Mouse (Mus musculus) right cerebral cortex, postnatal 14 days (tissue): ENCODE results near the gene Kat8.
"Not testable (repeated sequence)": the region's sequence is repeated elsewhere in the genome, so short reads cannot be mapped to it uniquely, and the experiment has no call there.

ENCODE experiments used
- DNase-seq: peaks from one replicate; pipeline ENCODE4 v3.0.0; 2022

Kat8 gene

DNA sequence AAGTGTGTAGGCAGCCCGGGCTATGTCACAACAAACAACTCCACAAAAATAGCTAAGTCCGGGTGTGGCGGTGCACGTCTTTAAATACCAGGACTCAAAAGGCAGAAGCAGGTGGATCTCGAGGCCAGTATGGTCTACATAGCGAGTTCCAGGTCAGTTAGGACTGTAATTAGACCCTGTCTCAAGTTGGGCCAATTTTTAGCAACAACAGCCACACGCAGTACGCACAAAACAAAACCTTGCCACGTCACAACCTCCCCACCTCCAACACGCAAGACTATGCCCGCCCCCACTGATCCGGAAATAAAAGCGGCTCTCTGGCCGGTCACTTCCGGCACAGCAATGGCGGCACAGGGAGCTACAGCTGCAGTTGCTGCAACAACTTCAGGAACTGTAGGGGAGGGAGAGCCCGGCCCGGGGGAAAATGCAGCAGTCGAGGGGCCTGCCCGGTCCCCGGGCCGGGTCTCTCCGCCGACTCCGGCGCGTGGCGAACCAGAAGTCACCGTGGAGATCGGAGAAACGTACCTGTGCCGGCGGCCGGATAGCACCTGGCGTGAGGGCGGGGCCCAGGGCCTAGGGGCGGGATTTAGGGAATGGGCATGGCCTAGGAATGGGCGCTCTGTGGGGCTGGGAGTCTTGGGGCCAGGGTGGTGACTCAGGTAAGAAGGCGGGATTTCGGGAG, at the start of gene Kat8:
Kat8 (plus strand) TSS at position 327 of the 682 bp plus-strand sequence.
- peak; percentile 84 for DNase-seq

GRCm38 (mm10) chr7:127866434-127866833, 45.9 kb upstream of the Kat8 start:
- DNase-seq: no peak

DNA sequence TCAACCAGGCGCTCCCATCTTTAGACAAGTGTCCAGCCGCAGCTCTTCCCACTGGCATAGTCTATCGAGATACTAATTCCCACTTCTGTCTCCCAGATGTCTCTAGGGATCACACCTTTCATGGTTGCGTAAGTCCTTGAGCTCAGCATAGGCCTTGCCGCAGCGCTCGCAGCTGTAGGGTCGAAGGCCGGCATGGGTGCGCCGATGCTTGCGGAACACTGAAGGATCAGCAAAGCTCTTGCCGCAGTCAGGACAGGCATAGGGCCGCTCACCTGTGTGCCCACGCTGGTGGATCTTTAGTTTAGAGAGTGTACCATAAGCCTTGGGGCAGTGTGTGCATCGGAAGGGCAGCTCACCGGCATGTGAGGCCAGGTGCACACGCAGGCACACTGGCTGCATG, 44.7 kb upstream of the Kat8 start:
- no peak for DNase-seq

DNA sequence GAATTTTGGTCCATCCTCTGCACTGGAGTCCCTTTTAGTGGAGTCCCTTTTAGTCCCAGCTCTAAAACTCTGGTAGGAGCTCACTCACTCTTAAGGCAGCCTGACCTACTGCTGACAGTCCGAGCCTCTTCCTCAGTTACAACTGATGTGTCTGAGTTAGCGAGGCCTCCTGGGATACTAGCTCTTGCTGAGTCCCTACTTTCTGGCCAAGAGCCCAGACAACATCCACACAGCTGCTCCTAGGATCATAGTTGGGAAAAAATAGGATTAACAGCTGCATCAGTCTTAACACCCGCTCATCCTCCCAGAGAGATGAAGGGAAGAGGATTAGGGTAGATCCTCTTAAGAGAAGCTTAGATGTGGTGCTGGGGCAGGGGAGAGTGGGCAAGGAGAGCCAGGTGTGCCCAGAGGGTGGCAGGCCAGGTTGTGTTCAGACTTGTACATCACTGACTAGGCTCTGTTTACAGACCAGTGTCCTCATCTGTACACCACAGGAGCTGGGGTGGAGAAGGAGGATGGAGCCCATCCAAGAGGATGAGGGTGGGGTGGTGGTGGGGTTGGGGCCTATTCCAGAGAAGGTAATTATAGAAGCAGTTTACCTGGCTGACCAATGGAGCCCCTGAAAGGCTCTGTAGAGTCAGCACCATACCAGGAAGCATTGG, 43.0 kb upstream of the Kat8 start:
- no peak for DNase-seq

DNA sequence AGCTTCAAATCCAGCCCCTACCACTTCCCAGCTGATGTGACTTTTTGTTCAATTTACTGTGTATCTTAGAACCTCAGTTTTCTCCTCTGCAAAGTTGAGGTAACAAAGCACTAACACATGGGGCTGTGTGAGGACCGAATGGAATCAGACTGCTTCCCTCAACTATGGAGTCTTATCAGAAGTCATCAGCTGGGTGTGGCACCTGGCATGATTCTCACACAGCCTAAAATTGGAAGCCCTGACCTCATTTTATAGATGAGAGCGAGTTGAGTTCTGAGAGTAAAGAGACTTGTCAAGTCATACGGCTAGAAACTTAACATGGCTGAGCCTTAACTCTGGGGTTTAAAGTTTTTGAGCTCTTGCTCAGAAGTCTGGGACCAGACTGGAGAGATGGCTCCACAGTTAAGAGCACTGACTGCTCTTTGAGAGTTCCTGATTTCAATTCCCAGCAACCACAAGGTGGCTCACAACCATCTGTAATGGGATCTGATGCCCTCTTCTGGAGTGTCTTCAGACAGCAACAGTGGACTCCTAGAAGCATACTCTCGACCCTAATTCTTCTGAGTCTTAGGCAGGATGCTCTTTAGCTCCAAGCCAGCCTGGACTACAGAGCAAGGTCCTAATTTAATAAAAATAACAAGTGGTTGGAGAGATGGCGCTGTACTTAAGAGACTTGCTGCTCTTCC, 42.0 kb upstream of the Kat8 start:
- DNase-seq: no peak

DNA sequence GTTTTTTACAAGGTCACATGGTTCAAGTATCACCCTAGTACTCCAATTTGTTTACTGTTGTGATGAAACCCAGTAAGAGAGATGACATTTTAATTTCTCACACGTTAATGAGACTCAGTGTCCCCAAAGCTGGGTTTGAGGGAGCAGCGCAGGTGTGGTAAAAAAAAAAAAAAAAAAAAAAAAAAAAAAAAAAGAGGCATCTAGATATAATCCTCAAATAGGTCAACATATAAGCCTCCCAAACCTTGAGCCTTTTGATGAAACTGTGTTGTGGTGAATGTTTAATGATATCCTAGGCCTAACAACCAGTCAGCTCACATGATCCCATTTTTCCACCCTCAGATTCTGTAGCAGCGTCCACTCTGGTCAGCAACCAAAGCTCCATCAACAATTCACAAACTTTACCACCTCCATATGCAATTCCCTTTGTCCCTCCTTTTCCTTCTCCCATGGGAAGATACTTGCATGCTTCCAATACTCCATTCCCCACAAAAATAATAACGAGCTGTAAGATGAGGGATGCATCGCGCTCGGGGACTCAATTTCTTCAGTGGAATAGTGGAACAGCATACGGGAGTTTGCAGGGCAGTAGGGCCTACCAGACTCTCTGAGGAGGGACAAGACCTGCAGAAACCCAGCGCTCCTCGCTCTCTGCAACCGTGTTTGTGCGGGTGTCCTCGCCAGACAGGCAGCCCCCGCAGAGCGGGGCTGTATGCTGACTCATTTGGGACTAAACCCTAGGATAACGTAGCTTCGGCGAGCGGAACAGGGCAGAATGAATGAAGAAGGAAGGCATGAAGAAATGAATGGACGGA, 37.3 kb upstream of the Kat8 start:
- no peak for DNase-seq

DNA sequence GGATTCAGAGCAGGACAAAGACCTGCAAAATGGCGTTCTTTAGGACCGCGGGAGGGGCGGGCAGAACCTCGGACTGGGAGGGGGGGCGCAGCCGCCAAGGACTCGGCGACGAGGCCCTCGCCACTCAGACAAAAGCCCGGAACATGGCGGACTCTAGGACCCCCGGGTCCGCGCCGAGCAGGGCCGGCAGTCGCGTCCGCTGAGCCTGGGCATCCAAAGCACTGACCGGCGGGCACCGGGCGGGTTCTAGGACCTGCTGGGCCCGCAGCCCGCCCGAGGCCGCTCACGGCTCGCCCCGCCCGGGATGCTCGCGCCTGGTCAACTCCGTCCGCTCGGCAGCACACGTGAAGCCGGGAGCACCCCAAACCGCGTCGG, 36.7 kb upstream of the Kat8 start:
- peak; percentile 91 for DNase-seq

- DNase-seq: peak; percentile 62
Measured at GRCm38 (mm10) chr7:127876041-127876466, 36.3 kb upstream of the Kat8 start, which contains the start of gene Zfp646. Gene Zfp646 (plus strand): TSS chr7:127876221.

- peak; percentile 91 for DNase-seq
Measured at GRCm38 (mm10) chr7:127876467-127877348, 35.6 kb upstream of the Kat8 start, which contains the start of gene Zfp668. Gene Zfp668 (minus strand): TSS chr7:127876828.

DNA sequence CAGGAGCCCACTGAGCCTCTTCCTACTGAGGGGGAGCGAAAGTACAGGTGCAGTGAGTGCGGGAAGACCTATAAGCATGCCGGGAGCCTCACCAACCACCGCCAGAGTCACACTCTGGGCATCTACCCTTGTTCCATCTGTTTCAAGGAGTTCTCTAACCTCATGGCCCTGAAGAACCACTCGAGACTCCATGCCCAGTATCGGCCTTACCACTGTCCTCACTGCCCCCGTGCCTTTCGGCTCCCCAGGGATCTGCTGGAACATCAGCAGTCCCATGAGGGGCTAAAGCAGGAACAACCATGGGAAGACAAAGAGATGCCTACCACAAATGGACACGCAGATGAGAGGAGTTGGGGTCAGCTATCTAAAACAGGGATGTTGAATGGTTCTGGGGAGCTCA, 33.0 kb upstream of the Kat8 start:
- no peak for DNase-seq

GRCm38 (mm10) chr7:127880431-127880830, 31.9 kb upstream of the Kat8 start:
- no peak for DNase-seq

GRCm38 (mm10) chr7:127885951-127886350, 26.4 kb upstream of the Kat8 start:
- DNase-seq: no peak

DNA sequence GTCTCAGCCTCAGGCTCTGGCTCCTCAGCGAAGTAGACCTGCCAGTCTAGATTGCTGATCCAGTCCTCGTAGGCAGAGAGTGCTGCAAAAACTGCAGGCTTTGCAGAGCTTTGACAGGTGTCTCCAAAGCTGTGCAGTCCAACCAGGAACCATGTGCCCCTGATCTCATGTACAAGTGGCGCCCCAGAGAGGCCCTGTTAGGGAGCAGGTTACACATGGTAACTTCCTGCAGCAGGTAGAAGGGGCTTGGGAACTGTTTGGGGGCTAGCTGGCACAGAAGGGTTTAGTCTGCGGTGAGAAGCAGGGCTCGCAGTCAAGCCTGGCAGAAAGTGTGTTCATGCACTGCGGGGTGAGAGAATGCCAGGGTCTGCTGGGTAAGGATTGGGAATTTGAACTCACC, 25.8 kb upstream of the Kat8 start:
- no peak for DNase-seq

- DNase-seq: no peak
Measured at GRCm38 (mm10) chr7:127887191-127887590, 25.1 kb upstream of the Kat8 start.

DNA sequence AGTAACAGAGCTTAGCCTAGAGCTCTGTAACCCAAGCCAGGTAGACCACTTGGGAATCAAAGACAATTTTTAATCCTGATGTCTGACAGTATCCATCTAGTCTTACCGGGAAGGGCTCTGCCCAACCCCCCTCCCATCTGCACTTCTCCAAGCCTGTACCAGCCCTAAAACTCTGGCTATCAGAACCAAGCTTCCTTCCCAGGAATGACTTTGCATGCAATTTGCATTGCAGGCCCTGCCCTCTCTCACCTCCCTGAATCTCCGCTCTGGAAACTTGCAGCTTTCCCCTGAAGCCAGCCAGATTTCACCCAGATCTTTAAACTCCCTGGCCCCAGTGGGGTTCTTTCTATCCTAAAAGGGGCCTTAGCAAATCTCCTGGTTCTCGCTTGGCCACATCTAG, 24.5 kb upstream of the Kat8 start:
- DNase-seq: no peak

DNA sequence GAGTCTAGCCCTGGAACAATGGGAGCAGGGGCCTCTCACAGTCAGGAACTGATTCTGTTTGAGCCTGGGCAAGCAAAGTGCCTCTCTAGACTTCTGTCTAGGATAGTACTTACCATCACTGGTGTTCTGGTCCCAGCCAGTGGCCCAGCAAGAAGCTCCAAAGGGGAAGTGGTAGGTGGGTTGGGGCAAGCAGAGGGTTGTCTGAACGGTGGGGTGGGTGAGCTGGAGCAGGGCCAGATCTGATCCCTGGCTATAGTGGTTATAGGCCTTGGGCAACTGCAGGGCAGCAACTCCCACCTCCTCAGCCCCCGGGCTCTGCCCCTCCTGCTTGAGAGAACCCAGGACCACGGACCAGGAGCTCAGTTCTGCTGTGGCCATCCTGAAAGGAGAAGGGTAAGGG, 23.5 kb upstream of the Kat8 start:
- DNase-seq: no peak

DNA sequence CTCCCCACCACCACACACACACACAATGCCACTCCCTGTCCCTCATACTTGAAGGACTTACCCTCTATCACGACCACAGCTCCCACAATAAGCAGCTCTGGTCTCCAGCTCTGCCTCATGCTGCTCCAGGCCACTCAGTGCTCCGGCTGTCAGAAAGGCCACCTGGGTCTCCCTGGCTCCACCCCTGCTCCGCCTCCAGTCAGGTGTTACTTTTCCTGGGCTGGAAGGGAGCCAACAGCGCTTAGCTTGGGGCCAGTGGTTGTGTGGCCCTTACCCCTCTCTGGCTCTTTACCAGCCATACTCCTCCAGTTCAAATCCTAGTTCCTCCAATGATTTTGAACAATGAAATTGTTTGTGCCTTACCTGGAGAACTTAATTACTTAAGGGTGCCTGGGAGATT, 21.5 kb upstream of the Kat8 start, which contains the start of gene Prss53:
Prss53 (minus strand) TSS at position 173 of the 400 bp plus-strand sequence.
- DNase-seq: no peak

GRCm38 (mm10) chr7:127894480-127894879, 17.8 kb upstream of the Kat8 start:
- DNase-seq: no peak

GRCm38 (mm10) chr7:127895442-127895841, 16.9 kb upstream of the Kat8 start, which contains the start of the genes Gm21974 and Vkorc1:
Gene Gm21974 (minus strand): TSS chr7:127895454.
Gene Vkorc1 (minus strand): TSS chr7:127895617.
- peak; percentile 88 for DNase-seq

DNA sequence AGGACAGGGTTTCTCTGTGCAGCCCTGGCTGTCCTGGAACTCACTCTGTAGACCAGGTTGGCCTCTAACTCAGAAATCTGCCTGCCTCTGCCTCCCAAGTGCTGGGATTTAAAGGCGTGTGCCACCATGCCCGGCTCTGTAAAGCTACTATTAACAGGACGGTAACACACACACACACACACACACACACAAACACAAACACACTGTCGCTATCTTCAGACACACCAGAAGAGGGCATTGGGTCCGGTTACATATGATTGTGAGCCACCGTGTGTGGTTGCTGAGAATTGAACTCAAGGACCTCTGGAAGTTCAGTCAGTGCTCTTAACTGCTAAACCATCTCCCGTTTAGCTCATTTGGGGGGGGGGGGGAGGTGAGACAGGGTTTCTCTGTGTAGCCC, 16.4 kb upstream of the Kat8 start:
- not testable (repeated sequence) for DNase-seq

DNA sequence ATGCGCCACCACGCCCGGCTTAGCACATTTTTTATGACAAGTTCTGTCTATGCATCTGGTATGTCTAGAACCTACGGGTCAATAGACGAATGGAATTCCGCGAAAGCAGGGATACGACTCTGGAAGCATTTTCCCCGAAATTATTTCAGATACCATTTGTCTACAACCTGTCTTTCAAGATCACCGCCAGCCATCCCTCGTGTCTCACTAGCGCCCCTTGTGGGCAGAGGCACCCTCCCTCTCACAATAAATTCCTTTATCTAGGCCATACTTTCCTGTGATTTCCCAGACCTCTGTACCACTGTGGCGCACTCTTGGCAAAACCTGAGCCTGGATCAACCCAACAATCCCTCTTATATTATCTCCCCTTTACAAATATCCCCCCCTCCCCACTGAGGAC, 15.9 kb upstream of the Kat8 start:
- peak; percentile 73 for DNase-seq

DNA sequence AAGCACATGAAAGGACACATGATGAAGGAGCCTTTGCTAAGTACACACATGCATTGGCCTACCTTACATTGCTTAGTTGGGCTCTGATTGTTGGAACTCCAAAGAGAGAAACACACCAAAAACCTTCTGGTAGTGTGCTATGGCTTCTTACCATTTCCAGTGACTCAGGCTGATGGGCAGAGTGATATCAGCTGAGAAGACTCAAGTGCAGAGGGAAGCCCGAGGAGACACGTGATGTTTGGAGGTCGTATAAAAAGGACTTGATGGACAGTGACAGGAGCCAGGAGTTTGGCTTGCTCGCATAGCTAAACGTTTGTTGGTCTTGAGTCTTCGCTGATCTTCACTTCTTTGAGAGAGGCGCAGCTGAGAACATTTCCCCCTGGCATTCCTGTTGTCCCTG, 14.8 kb upstream of the Kat8 start:
- no peak for DNase-seq
